Mouse (Mus musculus): ENCODE measurements around the gene Col24a1.

Col24a1 gene

GRCm38 (mm10) chr3:145292337-145293134 lies at the start of gene Col24a1:
TSS of gene Col24a1 (plus strand) at chr3:145292472.
- DNase-seq (ENCODE audit: low spot score in 2 of 2), result no peak

GRCm38 (mm10) chr3:145248040-145248439 lies 44.2 kb upstream of the Col24a1 start:
- no peak for DNase-seq (ENCODE audit: low spot score in 2 of 2)

DNA sequence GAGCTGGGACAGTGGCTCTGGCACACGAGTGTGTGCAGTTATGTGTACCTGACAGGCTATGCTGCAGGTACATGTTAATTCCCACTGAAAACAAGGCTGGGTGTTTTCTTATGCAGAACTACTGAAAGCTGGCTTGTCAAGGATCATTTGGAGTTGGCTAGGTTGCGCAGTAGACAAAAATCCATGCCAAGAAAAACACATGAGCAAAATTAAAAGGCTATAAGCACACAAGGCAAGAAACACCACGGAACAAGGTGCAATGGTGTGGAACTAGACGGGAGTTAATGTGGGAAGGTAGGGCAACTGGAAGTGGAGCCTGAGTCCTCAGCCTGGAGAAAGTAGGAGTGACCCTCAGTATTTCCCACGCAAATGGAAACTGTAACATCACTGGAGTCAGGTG lies 39.2 kb upstream of the Col24a1 start:
- DNase-seq (ENCODE audit: low spot score in 2 of 2), result no peak

- no peak for DNase-seq (ENCODE audit: low spot score in 2 of 2)
These were observed 37.4 kb upstream of the Col24a1 start for GRCm38 (mm10) chr3:145254764-145255396.

- no peak for DNase-seq (ENCODE audit: low spot score in 2 of 2)
These were observed 35.6 kb upstream of the Col24a1 start for GRCm38 (mm10) chr3:145256647-145257046.

DNA sequence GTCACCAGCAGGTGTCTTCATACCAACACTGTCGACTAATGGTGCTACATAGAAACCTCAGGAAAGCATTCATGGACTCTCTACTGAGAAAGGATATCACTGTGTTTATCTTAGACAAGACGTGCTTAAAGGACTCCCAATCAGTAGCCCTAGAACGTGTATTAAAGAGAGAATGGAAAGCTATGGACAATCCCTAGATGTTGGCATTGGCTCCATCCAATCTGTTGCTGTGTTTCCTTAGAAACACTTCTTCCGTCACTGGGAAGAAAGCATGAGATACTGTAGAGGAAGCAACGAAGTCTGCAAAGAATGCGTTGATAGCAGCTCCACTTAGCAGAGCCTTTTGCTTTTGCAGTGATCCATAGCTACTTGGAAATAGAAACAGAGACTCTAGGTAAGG lies 32.6 kb upstream of the Col24a1 start:
- DNase-seq (ENCODE audit: low spot score in 2 of 2), result no peak

DNA sequence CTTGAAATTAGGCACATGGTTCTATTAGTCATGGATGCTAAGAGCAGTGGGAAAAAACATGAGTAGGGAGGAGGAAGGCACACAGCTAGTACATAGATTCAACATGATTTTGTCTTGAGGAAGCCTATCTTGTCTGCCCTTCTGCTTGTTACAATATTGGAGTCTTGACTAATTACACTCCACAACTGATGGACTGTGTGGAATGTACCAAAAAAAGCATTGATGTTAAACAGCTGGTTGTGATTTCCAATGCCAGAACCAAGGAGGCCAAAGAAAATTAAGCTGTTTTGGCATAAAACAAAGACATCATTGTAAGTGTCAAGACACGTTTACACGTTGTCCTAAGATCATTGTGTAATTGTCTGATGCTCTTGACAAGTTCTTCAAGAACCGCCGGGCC lies 29.1 kb upstream of the Col24a1 start:
- DNase-seq (ENCODE audit: low spot score in 2 of 2), result no peak

DNA sequence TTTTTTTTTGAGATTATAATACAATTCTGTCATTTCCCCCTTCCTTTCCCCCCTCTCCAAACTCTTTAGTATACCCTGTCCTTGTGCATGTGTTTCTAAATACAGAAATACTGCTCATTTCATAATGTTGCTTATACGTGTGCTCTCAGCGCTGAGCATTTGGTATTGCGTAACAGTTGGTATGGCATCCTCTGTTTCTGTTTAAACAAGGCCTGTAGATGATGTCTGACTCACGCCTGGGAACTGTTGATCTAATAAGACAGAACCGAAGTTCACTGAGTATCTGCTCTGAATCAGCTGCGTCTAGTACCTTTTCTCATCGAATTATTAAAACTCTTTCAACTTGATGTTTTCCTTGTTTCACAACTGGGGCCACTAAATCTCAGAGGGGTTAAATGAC lies 24.2 kb upstream of the Col24a1 start:
- DNase-seq (ENCODE audit: low spot score in 2 of 2), result no peak

- DNase-seq (ENCODE audit: low spot score in 2 of 2), result no peak
These were observed 18.1 kb upstream of the Col24a1 start for GRCm38 (mm10) chr3:145274191-145274590.

DNA sequence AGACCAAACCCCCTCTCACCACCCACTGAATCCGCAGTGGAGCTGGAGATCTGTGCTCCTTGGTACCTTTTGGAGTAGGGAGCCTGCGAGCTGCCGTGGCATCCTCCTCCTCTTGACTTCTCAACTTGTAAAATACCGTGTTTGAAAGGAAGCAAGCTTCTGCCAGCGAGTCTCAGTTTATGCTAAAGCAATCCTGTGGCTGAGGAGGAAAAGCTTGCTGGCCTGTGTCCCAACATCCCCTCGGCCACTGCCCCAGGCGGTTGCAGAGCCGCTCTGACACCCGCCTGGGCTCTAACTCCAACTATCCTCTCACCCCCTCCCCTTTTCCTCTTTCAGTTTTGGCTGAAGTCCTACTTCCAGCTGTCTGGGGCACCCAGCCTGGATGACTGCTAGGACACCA lies 935 bp downstream of the Col24a1 start:
- no peak for DNase-seq (ENCODE audit: low spot score in 2 of 2)

DNA sequence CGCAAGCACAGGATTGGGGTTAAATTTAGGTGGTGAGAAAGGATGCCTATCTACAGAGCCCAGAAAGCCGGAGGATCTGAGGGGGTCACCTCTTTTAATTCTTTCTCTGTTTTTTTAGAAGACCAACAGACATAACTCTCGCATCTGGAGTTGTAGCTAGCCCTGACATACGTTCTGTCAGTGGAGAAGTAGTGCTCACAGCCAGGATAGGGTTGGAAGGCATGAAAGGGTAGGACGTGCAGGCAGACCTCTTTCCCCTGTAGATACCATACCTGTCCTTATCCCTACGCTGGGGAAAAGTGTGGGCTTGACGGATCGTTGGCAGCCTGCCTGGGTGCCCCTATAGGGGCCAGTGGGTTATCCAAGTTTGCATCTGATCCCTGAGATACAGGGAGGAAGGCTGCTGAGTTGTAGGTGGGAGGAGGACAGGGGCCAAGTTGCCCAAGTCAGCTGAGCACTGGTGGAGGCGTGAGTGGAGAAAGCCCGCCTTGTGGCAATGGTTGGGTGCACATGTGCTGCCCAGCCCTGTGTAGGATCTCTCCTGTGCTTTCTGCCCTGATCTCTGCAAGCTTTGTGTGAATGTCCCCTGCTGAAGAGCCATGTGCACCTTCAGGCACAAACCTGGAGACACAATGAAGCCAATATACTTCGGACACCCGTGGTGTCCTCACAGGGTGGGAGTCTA lies 1.5 kb downstream of the Col24a1 start:
- DNase-seq (ENCODE audit: low spot score in 2 of 2), result no peak

DNA sequence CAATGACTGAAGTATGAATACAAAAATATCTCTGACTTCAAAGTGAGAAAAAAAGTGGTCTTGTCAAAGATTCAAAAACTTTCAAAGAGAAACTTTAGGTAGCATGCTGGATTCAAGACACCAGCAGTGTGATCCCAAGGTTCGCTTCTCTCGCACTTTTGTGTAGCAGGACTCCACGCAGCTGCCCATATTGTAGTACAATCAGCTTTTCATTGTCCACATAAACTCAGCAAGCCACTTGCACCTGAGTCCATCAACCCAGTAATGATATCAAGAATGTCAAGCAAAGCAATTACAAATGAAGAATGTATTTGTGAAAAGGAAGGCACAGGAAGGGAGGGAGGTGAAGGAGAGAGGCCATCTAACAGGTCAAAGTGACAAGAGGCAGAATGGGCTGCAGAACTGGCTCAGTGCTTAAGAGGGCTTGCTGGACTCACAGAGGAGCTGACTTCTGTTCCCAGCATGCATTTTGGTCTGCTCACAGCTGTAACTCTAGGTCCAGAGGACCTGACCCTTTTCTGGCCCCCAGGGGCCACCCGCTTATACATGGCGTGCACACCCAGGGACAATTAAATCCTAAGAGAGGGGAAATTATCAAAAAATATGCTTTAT lies 7.8 kb downstream of the Col24a1 start:
- no peak for DNase-seq (ENCODE audit: low spot score in 2 of 2)

GRCm38 (mm10) chr3:145305311-145305710 lies 13.0 kb downstream of the Col24a1 start:
- no peak for DNase-seq (ENCODE audit: low spot score in 2 of 2)

GRCm38 (mm10) chr3:145307209-145307608 lies 14.9 kb downstream of the Col24a1 start:
- DNase-seq (ENCODE audit: low spot score in 2 of 2), result no peak

GRCm38 (mm10) chr3:145320587-145321274 lies 28.5 kb downstream of the Col24a1 start:
- DNase-seq (ENCODE audit: low spot score in 2 of 2), result no peak

DNA sequence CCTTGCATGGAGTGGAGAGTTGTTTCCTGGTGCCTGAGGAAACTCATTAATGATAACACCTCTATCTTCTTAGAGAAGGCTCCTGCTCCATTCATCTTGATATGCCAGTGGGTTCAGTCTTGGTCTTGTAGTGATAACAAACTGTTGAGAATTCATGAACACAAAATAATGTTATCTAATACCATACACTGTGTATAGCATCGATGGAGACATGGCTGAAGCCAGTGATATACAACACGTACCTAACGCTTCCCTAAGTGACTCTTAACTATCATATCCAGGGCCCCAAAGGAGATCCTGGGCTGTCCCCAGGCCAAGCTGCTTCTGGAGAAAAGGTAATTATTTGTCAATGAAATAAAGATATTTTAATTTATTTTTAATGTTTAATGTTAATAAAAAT lies 33.1 kb downstream of the Col24a1 start:
- DNase-seq (ENCODE audit: low spot score in 2 of 2), result no peak

DNA sequence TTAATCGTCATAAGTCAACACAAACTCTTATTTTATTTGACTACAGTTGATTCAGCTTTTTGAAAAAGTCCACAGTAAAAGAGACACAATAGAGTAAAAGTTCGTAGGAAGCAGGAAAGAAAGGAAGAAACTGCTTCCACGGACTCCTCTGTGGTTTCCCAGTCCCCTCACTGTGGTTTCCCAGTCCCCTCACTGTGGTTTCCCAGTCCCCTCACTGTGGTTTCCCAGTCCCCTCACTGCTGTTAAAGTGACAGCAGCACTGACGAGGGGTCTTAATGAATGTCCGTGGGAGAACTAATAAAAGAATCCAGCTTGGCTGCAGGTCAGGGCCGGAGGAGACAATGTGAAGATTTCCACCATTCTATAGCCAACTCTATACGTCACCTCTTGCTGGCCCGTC lies 39.4 kb downstream of the Col24a1 start:
- no peak for DNase-seq (ENCODE audit: low spot score in 2 of 2)

DNA sequence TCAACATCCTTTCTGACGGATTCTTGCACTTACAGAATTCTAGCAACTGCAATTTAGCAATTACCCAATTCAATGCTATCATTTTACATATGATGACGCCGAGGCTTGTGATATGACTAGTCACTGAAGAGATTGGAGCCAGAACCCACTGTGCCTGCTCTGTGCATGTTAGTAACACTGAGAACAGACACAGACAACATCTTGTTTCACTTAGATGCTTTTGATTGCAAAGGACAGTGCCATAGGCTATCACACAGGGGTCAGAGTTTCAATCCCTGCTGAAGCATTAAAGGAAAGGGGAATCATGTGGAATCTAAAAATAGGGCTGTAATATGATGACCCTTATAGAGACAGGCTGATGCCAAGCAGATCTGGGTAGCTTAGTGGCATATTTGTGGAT lies 41.8 kb downstream of the Col24a1 start:
- no peak for DNase-seq (ENCODE audit: low spot score in 2 of 2)

GRCm38 (mm10) chr3:145337161-145337560 lies 44.9 kb downstream of the Col24a1 start:
- no peak for DNase-seq (ENCODE audit: low spot score in 2 of 2)

GRCm38 (mm10) chr3:145339851-145340499 lies 47.7 kb downstream of the Col24a1 start:
- DNase-seq (ENCODE audit: low spot score in 2 of 2), result no peak

DNA sequence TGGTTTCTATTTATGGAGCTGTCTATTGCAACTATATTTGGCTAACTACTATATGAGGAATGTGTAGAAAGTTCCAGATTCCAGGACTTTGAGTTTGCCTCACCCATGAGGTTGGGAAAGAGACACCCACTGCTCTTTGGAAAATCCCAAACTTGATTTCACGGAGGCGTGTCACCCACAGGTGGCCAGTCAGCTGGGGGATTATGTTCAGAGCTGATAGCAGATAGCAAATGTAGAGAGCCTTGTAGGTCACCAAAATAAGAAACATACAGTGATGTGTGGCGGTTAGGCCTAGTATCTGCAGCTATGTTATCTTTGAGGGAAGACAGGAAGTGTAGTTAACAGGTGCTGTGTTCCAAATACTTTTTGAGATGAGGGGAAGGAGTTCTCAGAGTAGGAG lies 56.4 kb downstream of the Col24a1 start:
- no peak for DNase-seq (ENCODE audit: low spot score in 2 of 2)

All from thymus, postnatal 10 days (tissue).